Mouse (Mus musculus): ENCODE results near the gene Atp6v1d.

GRCm38 (mm10) chr12:78903313-78903712 is 41.9 kb upstream of the Atp6v1d start:
- TF ChIP-seq CTCF (IDR thresholded peaks at IDR 0.05; ENCODE audit: low read depth) (no peak), EP300 (optimal IDR thresholded peaks at IDR 0.05) (no peak)
